Mouse (Mus musculus) midbrain, embryonic 12.5 days (tissue): ENCODE measurements around the gene Ctdsp2. TPM values are rescaled to one million over a fixed set of nuclear protein-coding genes. Genes with fewer than 3 reads are reported as not detected.

Experiments
- ATAC-seq: fragments of 200-750 bp; cut with Nextera tagmentation; 2 replicates; pipeline ENCODE4 v1.8.0; 2017; ENCODE audit warnings: low read depth, moderate TSS enrichment, moderate library complexity; ENCODE audit not compliant: low FRiP score
- H3K27ac ChIP-seq: fragments of 300-500 bp; sonication (generic); replicated peaks from 2 replicates; pipeline ENCODE4 v1.5.1; 2016; ENCODE audit warnings: mild to moderate bottlenecking
- H3K27me3 ChIP-seq: fragments of 300-500 bp; sonication (generic); 2 replicates; pipeline ENCODE4 v1.6.1; 2016; ENCODE audit warnings: mild to moderate bottlenecking
- H3K36me3 ChIP-seq: fragments of 300-500 bp; sonication (generic); 2 replicates; pipeline ENCODE4 v1.6.1; 2016
- H3K4me1 ChIP-seq: fragments of 300-500 bp; sonication (generic); 2 replicates; pipeline ENCODE4 v1.6.1; 2016
- H3K4me2 ChIP-seq: fragments of 300-500 bp; sonication (generic); replicated peaks from 2 replicates; pipeline ENCODE4 v1.6.1; 2016; ENCODE audit warnings: mild to moderate bottlenecking, moderate library complexity
- H3K4me3 ChIP-seq: fragments of 300-500 bp; sonication (generic); 2 replicates; pipeline ENCODE4 v1.5.1; 2016; ENCODE audit warnings: mild to moderate bottlenecking
- H3K9ac ChIP-seq: fragments of 300-500 bp; sonication (generic); replicated peaks from 2 replicates; pipeline ENCODE4 v1.6.1; 2016; ENCODE audit warnings: mild to moderate bottlenecking, moderate library complexity
- H3K9me3 ChIP-seq: fragments of 300-500 bp; sonication (generic); 2 replicates; pipeline ENCODE4 v1.6.1; 2016; ENCODE audit warnings: mild to moderate bottlenecking
- WGBS: fragments of 180-500 bp; shearing (Covaris S2); methylation state at CpG from one replicate; pipeline ENCODE4 v1.1.7; 2016; 5-methylcytosine and 5-hydroxymethylcytosine counted together
- polyA plus RNA-seq: library from polyadenylated mRNA; unstranded; fragments of >200 nt; fragmentation: Nextera tagmentation; extraction: Ambion mirVana; gene quantifications from 2 replicates; pipeline ENCODE4 v1.2.1, GENCODE M21; 2016

Ctdsp2 gene
- polyA plus RNA-seq, 1 experiment from 2014 or later = 40.1 TPM

- WGBS = 68% methylated on average over 5 of the region's 5 CpGs
- ATAC-seq = no peak
- Histone ChIP-seq H3K36me3 (no peaks in the 10 kb centered on the region), H3K27ac (no peak overlapping the region), H3K4me3 (no peak overlapping the region), H3K4me2 (no peak overlapping the region), H3K4me1 (0 out of 2 replicates have a peak, but pooled peaks cover 7% of the 10 kb centered on the region), H3K27me3 (peaks cover under 1% of the 10 kb centered on the region; the same call in 1 of the 2 replicates), H3K9ac (no peak overlapping the region), H3K9me3 (no peaks in the 10 kb centered on the region)
Observed at GRCm38 (mm10) chr10:126949824-126950223, 28.7 kb upstream of the Ctdsp2 start.

- H3K9ac ChIP-seq = no peak overlapping the region
- ATAC-seq = no peak
- 0 out of 2 replicates have a peak, but pooled peaks cover 7% of the 10 kb centered on the region for H3K4me1 ChIP-seq
- no peak overlapping the region for H3K4me2 ChIP-seq
- H3K4me3 ChIP-seq = no peak overlapping the region
- WGBS = 93% methylated on average over 4 of the region's 4 CpGs
- peaks cover 8% of the 10 kb centered on the region for H3K27me3 ChIP-seq
- H3K36me3 ChIP-seq = no peaks in the 10 kb centered on the region
- no peak overlapping the region for H3K27ac ChIP-seq
- H3K9me3 ChIP-seq = no peaks in the 10 kb centered on the region
Observed at GRCm38 (mm10) chr10:126950572-126950971, 27.9 kb upstream of the Ctdsp2 start.

- H3K4me1 ChIP-seq = peaks cover 21% of the 10 kb centered on the region
- peaks cover 22% of the 10 kb centered on the region for H3K27me3 ChIP-seq
- H3K4me2 ChIP-seq = no peak overlapping the region
- no peak overlapping the region for H3K9ac ChIP-seq
- no peaks in the 10 kb centered on the region for H3K36me3 ChIP-seq
- no peak for ATAC-seq
- no peaks in the 10 kb centered on the region for H3K9me3 ChIP-seq
- 100% methylated on average over 1 of the region's 1 CpGs for WGBS
- H3K27ac ChIP-seq = no peak overlapping the region
- no peak overlapping the region for H3K4me3 ChIP-seq
Observed at GRCm38 (mm10) chr10:126952375-126952774, 26.1 kb upstream of the Ctdsp2 start.

GRCm38 (mm10) chr10:126953029-126953471, 25.5 kb upstream of the Ctdsp2 start:
- H3K4me3 ChIP-seq = no peak overlapping the region
- peaks cover 27% of the 10 kb centered on the region for H3K4me1 ChIP-seq
- WGBS = 93% methylated on average over 3 of the region's 3 CpGs
- H3K36me3 ChIP-seq = no peaks in the 10 kb centered on the region
- no peak overlapping the region for H3K9ac ChIP-seq
- H3K27ac ChIP-seq = no peak overlapping the region
- H3K9me3 ChIP-seq = no peaks in the 10 kb centered on the region
- ATAC-seq = no peak
- H3K27me3 ChIP-seq = peaks cover 22% of the 10 kb centered on the region
- no peak overlapping the region for H3K4me2 ChIP-seq

- peak; percentile 7 for ATAC-seq
- Histone ChIP-seq H3K9me3 (no peaks in the 10 kb centered on the region), H3K4me1 (peaks cover 22% of the 10 kb centered on the region), H3K4me3 (peak overlapping the region; percentile 23), H3K9ac (no peak overlapping the region; the same call in 1 of the 2 replicates), H3K27ac (peak overlapping the region; percentile 86), H3K36me3 (no peaks in the 10 kb centered on the region), H3K4me2 (peak overlapping the region; percentile 47), H3K27me3 (peaks cover 44% of the 10 kb centered on the region)
- 3% methylated on average over 15 of the region's 15 CpGs for WGBS
Observed at GRCm38 (mm10) chr10:126956692-126957358, 21.7 kb upstream of the Ctdsp2 start.

GRCm38 (mm10) chr10:126957359-126958107, 21.0 kb upstream of the Ctdsp2 start:
- H3K4me2 ChIP-seq = peak overlapping the region; percentile 47
- H3K27me3 ChIP-seq = peaks cover 50% of the 10 kb centered on the region
- H3K36me3 ChIP-seq = no peaks in the 10 kb centered on the region
- peak; percentile 97 for ATAC-seq
- no peak overlapping the region; the same call in 1 of the 2 replicates for H3K9ac ChIP-seq
- H3K9me3 ChIP-seq = no peaks in the 10 kb centered on the region
- under 1% methylated on average over 25 of the region's 25 CpGs for WGBS
- H3K4me3 ChIP-seq = peak overlapping the region; percentile 23
- peak overlapping the region; percentile 86 for H3K27ac ChIP-seq
- peaks cover 29% of the 10 kb centered on the region for H3K4me1 ChIP-seq

- 85% methylated on average over 8 of the region's 8 CpGs for WGBS
- no peak overlapping the region for H3K9ac ChIP-seq
- peaks cover 31% of the 10 kb centered on the region for H3K4me1 ChIP-seq
- H3K36me3 ChIP-seq = no peaks in the 10 kb centered on the region
- no peak overlapping the region for H3K4me3 ChIP-seq
- H3K9me3 ChIP-seq = no peaks in the 10 kb centered on the region
- peaks cover 47% of the 10 kb centered on the region for H3K27me3 ChIP-seq
- H3K4me2 ChIP-seq = no peak overlapping the region
- no peak for ATAC-seq
- no peak overlapping the region for H3K27ac ChIP-seq
Observed at GRCm38 (mm10) chr10:126960496-126960895, 18.0 kb upstream of the Ctdsp2 start.

GRCm38 (mm10) chr10:126961757-126962156, 16.8 kb upstream of the Ctdsp2 start:
- peaks cover 35% of the 10 kb centered on the region for H3K27me3 ChIP-seq
- ATAC-seq = no peak
- H3K4me2 ChIP-seq = no peak overlapping the region

GRCm38 (mm10) chr10:126962271-126962965, 16.1 kb upstream of the Ctdsp2 start:
- WGBS = 28% methylated on average over 15 of the region's 15 CpGs
- no peak for ATAC-seq
- H3K4me2 ChIP-seq = no peak overlapping the region
- no peaks in the 10 kb centered on the region for H3K9me3 ChIP-seq
- H3K9ac ChIP-seq = no peak overlapping the region
- peak overlapping the region; percentile 31; the same call in 1 of the 2 replicates for H3K27ac ChIP-seq
- H3K27me3 ChIP-seq = peaks cover 32% of the 10 kb centered on the region
- H3K36me3 ChIP-seq = no peaks in the 10 kb centered on the region
- H3K4me3 ChIP-seq = no peak overlapping the region
- H3K4me1 ChIP-seq = peaks cover 17% of the 10 kb centered on the region

More at GRCm38 (mm10) chr10:126961757-126962156, 16.8 kb upstream of the Ctdsp2 start:
- no peaks in the 10 kb centered on the region for H3K36me3 ChIP-seq
- H3K4me3 ChIP-seq = no peak overlapping the region
- H3K9ac ChIP-seq = no peak overlapping the region
- WGBS = 69% methylated on average over 10 of the region's 10 CpGs
- no peak overlapping the region for H3K27ac ChIP-seq
- H3K4me1 ChIP-seq = peaks cover 24% of the 10 kb centered on the region
- no peaks in the 10 kb centered on the region for H3K9me3 ChIP-seq

- no peak overlapping the region for H3K27ac ChIP-seq
- peaks cover 32% of the 10 kb centered on the region for H3K27me3 ChIP-seq
- 34% methylated on average over 6 of the region's 6 CpGs for WGBS
- no peak overlapping the region for H3K4me3 ChIP-seq
- H3K36me3 ChIP-seq = no peaks in the 10 kb centered on the region
- no peak overlapping the region for H3K9ac ChIP-seq
- no peak overlapping the region for H3K4me2 ChIP-seq
- H3K4me1 ChIP-seq = peaks cover 12% of the 10 kb centered on the region
- no peak for ATAC-seq
- H3K9me3 ChIP-seq = no peaks in the 10 kb centered on the region
Observed at GRCm38 (mm10) chr10:126962966-126963330, 15.6 kb upstream of the Ctdsp2 start.

GRCm38 (mm10) chr10:126963821-126964220, 14.7 kb upstream of the Ctdsp2 start:
- 92% methylated on average over 8 of the region's 8 CpGs for WGBS
- H3K36me3 ChIP-seq = no peaks in the 10 kb centered on the region
- peaks cover 12% of the 10 kb centered on the region for H3K4me1 ChIP-seq
- no peak for ATAC-seq
- H3K27ac ChIP-seq = no peak overlapping the region
- H3K4me2 ChIP-seq = no peak overlapping the region
- H3K4me3 ChIP-seq = no peak overlapping the region
- peaks cover 35% of the 10 kb centered on the region for H3K27me3 ChIP-seq
- H3K9me3 ChIP-seq = no peaks in the 10 kb centered on the region
- H3K9ac ChIP-seq = no peak overlapping the region
